Mouse (Mus musculus): ENCODE data around the gene Larp4b.
A peak's percentile ranks its signal among the peaks of the same experiment; 100 is the strongest.
"Not testable (repeated sequence)": the region's sequence is repeated elsewhere in the genome, so short reads cannot be mapped to it uniquely, and the experiment has no call there.

Larp4b gene

GRCm38 (mm10) chr13:9093316-9094155, at the start of gene Larp4b:
Larp4b (plus strand) TSS chr13:9093881.
- peak; percentile 98 to 99 for DNase-seq (ENCODE audit: inconsistent age in 2 of 2, low spot score in 1 of 2)

- DNase-seq (ENCODE audit: inconsistent age in 2 of 2, low spot score in 1 of 2), result no peak
These were observed 49.0 kb upstream of the Larp4b start for GRCm38 (mm10) chr13:9044731-9045130.

- not testable (repeated sequence) for DNase-seq (ENCODE audit: inconsistent age in 2 of 2, low spot score in 1 of 2)
These were observed 41.5 kb upstream of the Larp4b start for GRCm38 (mm10) chr13:9052049-9052691.

- no peak for DNase-seq (ENCODE audit: inconsistent age in 2 of 2, low spot score in 1 of 2)
These were observed 36.4 kb upstream of the Larp4b start for GRCm38 (mm10) chr13:9057277-9057676.

DNA sequence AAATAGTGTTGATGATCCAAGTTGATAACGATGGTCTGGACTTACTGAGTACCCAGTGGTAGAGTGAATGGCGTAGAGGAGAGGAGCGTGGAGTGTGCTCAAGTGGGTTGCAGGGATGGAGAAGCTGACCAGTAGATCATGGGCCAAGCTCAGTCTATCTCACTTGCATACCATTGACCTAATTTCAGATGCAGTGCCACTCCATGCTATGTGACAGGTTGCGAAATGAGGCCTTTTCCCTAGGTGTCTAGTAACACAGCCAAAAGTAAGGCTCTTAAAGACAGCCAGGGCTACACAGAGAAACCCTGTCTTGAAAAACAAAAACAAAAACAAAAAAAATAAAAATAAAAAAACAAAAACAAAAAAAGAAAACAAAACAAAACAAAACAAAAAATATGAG, 35.0 kb upstream of the Larp4b start:
- no peak for DNase-seq (ENCODE audit: inconsistent age in 2 of 2, low spot score in 1 of 2)

- peak; percentile 36 to 72 for DNase-seq (ENCODE audit: inconsistent age in 2 of 2, low spot score in 1 of 2)
These were observed 32.3 kb upstream of the Larp4b start for GRCm38 (mm10) chr13:9061394-9061793.

DNA sequence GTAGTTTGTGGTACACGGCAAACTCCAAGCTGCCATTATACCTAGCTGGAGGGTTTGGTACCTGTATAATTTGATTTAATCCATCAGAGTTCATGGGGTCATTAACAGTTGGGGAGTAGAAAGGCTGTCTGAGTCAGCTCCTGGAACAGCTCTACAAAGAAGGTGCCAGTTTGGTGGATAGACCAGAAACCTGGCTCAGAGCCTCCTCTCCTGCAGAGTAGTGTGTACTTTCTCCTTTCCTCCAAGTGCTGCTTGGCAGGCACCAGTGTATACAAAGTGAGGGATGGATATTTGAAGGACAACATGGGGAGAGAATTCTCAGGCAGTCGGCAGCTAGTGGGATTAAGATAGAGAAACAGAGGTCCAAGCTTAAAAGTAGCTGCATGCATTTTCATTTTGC, 29.5 kb upstream of the Larp4b start:
- peak in 1 of 2 experiments; percentile 27 for DNase-seq (ENCODE audit: inconsistent age in 2 of 2, low spot score in 1 of 2)

GRCm38 (mm10) chr13:9066107-9066506, 27.6 kb upstream of the Larp4b start:
- peak in 1 of 2 experiments; percentile 58 for DNase-seq (ENCODE audit: inconsistent age in 2 of 2, low spot score in 1 of 2)

GRCm38 (mm10) chr13:9071008-9071407, 22.7 kb upstream of the Larp4b start:
- no peak for DNase-seq (ENCODE audit: inconsistent age in 2 of 2, low spot score in 1 of 2)

GRCm38 (mm10) chr13:9073818-9074217, 19.9 kb upstream of the Larp4b start:
- no peak for DNase-seq (ENCODE audit: inconsistent age in 2 of 2, low spot score in 1 of 2)

DNA sequence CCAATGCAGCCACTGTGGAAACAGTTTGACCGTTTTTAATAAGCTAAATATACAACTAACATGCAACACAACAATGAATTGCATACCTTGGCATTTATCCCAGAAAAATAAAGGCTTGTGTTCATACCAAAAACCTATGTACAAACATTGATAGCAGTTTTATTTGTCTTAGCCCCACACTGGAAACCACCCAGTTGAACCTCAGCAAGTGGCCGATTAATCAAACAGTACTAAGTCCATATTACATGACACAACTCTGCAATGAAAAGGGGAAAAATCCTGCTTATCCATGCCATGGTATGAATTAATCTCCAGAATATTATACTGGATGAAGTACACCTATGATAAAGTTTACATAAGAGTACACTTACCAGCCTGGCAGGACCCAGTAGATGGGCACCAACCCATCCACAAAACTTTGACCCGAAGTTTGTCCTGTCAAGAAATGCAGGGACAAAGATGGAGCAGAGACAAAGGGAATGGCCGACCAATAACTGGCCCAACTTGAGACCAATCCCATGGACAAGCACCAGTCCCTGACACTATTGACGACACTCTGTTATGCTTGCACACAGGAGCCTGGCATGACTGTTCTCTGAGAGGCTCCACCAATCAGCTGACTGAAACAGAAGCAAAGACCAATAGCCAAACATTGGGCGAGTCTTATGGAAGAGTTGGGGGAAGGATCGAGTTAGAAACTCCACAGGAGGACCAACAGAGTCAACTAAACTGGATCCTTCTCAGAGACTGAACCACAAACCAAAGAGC, 17.7 kb upstream of the Larp4b start:
- no peak for DNase-seq (ENCODE audit: inconsistent age in 2 of 2, low spot score in 1 of 2)

DNA sequence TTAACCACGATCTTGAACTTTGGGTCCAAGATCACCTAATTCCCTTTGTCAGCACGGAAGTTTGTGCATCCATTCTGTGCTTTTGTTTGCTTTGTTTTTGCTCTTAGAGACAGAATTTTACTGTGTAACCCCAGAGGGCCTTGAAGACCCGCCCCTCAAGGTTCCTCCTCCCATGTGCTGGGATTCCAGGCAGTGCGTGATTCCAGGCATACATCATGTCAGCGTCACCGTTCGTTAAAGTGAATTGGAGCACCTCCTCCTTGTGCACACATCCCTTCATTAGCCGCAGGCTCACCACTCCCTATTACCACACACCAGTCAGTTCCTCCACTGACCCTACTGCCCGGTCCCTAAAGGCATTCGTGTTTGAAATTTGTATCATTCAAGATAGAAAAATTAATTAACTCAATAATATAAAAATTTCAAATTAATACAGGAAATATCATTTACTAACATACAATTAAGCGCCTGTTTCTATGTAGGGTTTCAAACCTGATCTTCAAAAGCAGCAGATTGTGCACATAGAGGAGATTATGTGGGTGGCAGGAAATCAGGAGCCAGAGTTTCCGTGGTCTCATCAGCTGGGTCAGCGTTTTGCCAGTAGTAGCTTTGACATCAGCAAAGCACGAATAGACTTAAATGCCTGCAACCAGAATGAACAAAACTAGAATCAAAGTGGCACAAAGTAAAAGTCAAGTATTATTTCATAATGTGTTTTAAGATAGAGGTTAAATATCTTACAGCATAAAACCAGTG, 11.4 kb upstream of the Larp4b start:
- no peak for DNase-seq (ENCODE audit: inconsistent age in 2 of 2, low spot score in 1 of 2)

DNA sequence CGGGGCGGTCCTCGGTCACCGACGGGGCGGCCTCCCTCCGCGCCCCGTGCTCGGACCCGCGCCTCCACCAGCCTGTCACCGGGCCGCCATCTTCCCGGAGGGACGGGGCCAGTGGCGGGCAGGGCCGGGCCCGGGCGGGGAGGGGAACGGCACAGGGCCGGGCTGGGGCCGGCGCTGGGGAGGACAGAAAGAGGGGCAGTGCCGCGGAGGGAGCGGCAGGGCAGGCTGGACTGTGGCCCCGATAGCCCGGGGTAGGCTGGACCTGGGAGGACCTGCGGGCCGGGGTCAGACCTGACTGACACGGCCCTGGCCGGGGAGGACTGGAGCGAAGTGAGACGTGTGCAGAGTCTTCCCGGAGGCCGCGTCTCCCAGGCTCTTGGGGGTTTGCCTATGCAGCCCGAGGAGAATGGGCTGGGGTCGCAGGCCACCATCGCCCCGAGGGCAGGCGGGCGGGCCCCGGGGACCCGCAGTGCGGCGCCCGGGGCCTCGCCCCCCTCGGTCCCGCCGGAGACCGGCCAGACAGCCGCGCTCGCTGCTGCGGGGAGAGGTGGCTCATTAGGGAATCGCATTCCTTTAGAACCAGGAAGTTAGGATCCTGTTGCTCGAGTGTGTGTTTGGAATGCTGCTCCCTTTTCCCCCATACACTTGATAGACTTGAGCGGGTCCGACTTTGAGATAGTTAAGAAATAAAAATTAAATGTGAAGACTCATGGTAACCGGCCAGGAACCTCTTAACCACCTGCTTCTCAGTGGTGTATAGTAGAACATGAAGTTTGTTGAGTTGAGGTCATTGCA, 702 bp downstream of the Larp4b start:
- peak; percentile 67 to 81 for DNase-seq (ENCODE audit: inconsistent age in 2 of 2, low spot score in 1 of 2)

GRCm38 (mm10) chr13:9099289-9099688, 5.6 kb downstream of the Larp4b start:
- no peak for DNase-seq (ENCODE audit: inconsistent age in 2 of 2, low spot score in 1 of 2)

DNA sequence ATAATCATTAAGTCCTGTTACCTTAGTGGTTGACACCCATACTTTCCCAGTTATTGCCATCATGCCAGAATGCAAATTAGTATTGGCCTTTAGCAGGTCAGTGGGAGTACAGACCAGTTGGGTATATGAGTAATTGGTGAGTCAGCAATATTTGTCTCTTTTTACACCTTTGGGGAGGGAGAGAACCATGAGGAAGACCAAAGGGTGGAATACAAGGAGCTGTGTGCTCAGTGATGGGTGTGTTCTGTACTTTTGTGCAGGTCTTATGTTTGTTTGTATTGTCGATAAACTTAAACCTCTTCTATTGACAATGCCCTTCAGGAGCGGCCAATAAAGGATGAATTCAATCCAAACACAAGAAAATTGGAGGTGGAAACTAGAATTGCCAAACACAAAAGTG, 6.8 kb downstream of the Larp4b start:
- no peak for DNase-seq (ENCODE audit: inconsistent age in 2 of 2, low spot score in 1 of 2)

- DNase-seq (ENCODE audit: inconsistent age in 2 of 2, low spot score in 1 of 2), result no peak
These were observed 12.6 kb downstream of the Larp4b start for GRCm38 (mm10) chr13:9106246-9106645.

DNA sequence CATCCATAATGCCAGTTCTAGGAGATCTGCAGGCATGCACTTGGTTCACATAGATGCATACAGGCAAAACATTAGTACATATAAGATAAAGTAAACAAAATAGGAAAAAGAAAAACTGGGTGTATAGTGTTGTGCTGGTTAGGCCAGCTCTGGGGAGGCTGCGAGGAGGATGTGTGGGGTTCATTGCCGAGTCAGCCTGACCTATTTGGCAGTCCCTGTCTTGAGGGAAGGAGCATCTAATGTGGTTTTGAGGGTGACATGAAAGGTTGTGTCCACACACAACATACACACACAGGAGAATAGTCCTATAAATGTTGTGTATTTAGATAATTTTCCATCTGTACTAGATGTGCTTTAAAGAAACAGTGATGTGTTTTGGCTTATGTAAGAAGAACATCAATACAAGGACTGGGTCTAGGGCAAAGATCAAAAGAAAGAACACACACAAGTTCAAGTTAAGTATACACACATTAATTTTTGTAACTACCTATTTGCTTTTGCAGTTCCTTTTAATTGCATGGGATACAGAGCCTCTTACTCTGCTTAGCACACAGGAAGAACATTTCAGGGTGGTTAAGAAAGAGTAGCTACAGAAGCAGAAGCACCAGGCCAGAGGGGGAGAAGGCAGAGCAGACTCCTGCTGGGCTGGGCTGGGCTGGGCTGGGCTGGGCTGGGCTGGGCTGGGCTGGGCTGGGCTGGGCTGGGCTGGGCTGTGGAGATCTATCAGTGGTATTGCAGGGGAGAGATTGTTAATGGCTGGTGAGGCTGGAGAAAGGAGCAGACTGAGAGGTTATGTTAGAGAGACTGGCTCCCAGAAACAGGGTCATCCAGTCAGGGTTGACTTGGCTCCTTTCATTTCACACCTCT, 13.5 kb downstream of the Larp4b start:
- peak in 1 of 2 experiments; percentile 32 for DNase-seq (ENCODE audit: inconsistent age in 2 of 2, low spot score in 1 of 2)

GRCm38 (mm10) chr13:9113735-9114134, 20.1 kb downstream of the Larp4b start:
- peak in 1 of 2 experiments; percentile 55 for DNase-seq (ENCODE audit: inconsistent age in 2 of 2, low spot score in 1 of 2)
